Mouse (Mus musculus): ENCODE results near the gene Cwc25. TPM values are rescaled to one million over a fixed set of nuclear protein-coding genes. Genes with fewer than 3 reads are reported as not detected.

Gene Cwc25
- polyA plus RNA-seq, 1 experiment, result 19.8 TPM

DNA sequence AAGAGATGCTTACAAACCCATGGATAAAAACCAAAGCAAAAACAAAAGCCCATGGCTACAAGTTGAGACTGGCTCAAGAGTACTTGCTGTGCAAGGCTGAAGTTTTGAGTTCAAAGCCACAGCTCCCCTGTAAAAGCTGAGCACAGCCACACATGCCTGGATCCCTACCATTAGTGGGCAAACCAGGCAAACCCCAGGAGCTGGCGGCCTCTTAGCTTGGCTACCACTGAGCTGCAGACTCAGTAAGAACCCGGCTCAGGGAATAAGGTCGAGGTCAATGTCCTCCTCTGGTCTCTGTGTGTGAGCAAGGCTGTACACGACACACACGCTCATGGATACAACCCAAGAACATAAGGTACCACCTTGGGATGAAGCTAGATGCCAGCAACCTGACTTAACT lies 17.9 kb downstream of the Cwc25 start:
- no peak for TF ChIP-seq POLR2A (IDR thresholded peaks at IDR 0.05; ENCODE audit: borderline replicate concordance, low read depth, low read length)
- no peak for TF ChIP-seq CTCF (IDR thresholded peaks at IDR 0.05; ENCODE audit: low read depth, low read length)
- Histone ChIP-seq H3K27ac (ENCODE audit: insufficient read depth, low read depth, low read length) (no peak overlapping the region), H3K4me1 (ENCODE audit: control insufficient read depth, insufficient read depth, low read length) (peaks cover 7% of the 10 kb centered on the region), H3K4me3 (ENCODE audit: insufficient read depth, low read length) (no peak overlapping the region)

GRCm38 (mm10) chr11:97747773-97748172 lies 18.6 kb downstream of the Cwc25 start:
- peaks cover 10% of the 10 kb centered on the region for H3K4me1 ChIP-seq (ENCODE audit: control insufficient read depth, insufficient read depth, low read length)
- H3K4me3 ChIP-seq (ENCODE audit: insufficient read depth, low read length), result no peak overlapping the region
- TF ChIP-seq CTCF (IDR thresholded peaks at IDR 0.05; ENCODE audit: low read depth, low read length), result no peak
- no peak overlapping the region for H3K27ac ChIP-seq (ENCODE audit: insufficient read depth, low read depth, low read length)

GRCm38 (mm10) chr11:97745331-97745721 lies 21.0 kb downstream of the Cwc25 start:
- TF ChIP-seq CTCF (IDR thresholded peaks at IDR 0.05; ENCODE audit: low read depth, low read length), result no peak
- TF ChIP-seq POLR2A (IDR thresholded peaks at IDR 0.05; ENCODE audit: borderline replicate concordance, low read depth, low read length), result no peak
- peak overlapping the region; percentile 74 for H3K4me3 ChIP-seq (ENCODE audit: insufficient read depth, low read length)
- peaks cover 25% of the 10 kb centered on the region for H3K4me1 ChIP-seq (ENCODE audit: control insufficient read depth, insufficient read depth, low read length)
- no peak overlapping the region for H3K27ac ChIP-seq (ENCODE audit: insufficient read depth, low read depth, low read length)

GRCm38 (mm10) chr11:97744718-97745330 lies 21.5 kb downstream of the Cwc25 start:
- H3K4me3 ChIP-seq (ENCODE audit: insufficient read depth, low read length), result peak overlapping the region; percentile 74
- peak overlapping the region; percentile 68 for H3K27ac ChIP-seq (ENCODE audit: insufficient read depth, low read depth, low read length)
- H3K4me1 ChIP-seq (ENCODE audit: control insufficient read depth, insufficient read depth, low read length), result peaks cover 25% of the 10 kb centered on the region
- TF ChIP-seq CTCF (IDR thresholded peaks at IDR 0.05; ENCODE audit: low read depth, low read length) (no peak), POLR2A (IDR thresholded peaks at IDR 0.05; ENCODE audit: borderline replicate concordance, low read depth, low read length) (no peak)

DNA sequence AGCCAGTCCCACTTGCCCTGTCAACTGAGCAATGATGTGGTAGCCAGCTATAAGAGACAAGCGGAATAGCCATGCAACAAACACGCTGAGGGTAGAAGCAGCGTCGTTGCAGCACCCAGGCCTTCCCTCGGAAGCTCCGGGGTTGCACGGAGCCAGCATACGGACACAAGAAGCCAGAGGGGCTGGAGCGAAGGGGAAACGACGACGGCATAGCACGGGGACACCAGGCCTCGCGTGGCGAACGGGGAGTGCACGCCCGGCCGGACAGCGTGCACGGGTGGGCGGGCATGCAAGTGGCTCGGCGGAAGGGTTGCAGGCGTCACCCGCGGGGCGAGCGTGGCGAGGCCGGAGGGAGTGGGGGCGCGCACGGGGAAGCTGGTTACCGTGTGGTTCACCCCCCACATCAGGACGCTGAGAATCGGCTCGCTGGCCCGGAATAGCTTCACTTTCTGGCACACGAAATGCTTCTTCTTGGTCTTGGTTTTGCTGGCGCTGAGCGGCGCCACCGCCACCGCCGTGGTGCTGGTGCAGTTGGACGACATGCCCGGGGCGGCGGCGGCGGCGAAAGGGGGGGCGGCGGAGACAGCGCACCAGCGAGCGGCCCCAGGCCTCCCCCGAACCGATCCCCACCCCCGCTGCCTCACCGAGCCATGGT lies 22.2 kb downstream of the Cwc25 start, which contains the start of gene Pip4k2b:
Gene Pip4k2b, minus strand, starts transcription at position 642 of the 655 bp plus-strand sequence.
- TF ChIP-seq CTCF (IDR thresholded peaks at IDR 0.05; ENCODE audit: low read depth, low read length) (no peak), POLR2A (IDR thresholded peaks at IDR 0.05; ENCODE audit: borderline replicate concordance, low read depth, low read length) (no peak)
- Histone ChIP-seq H3K27ac (ENCODE audit: insufficient read depth, low read depth, low read length) (peak within 1 kb of the TSS; percentile 75), H3K4me1 (ENCODE audit: control insufficient read depth, insufficient read depth, low read length) (peaks cover 24% of the 10 kb centered on the region), H3K4me3 (ENCODE audit: insufficient read depth, low read length) (peak within 1 kb of the TSS; percentile 74)

- Histone ChIP-seq H3K4me3 (ENCODE audit: insufficient read depth, low read length) (peak overlapping the region; percentile 71), H3K27ac (ENCODE audit: insufficient read depth, low read depth, low read length) (peak overlapping the region; percentile 75), H3K4me1 (ENCODE audit: control insufficient read depth, insufficient read depth, low read length) (peaks cover 22% of the 10 kb centered on the region)
- TF ChIP-seq CTCF (IDR thresholded peaks at IDR 0.05; ENCODE audit: low read depth, low read length) (no peak), POLR2A (IDR thresholded peaks at IDR 0.05; ENCODE audit: borderline replicate concordance, low read depth, low read length) (no peak)
Observed at GRCm38 (mm10) chr11:97743423-97743822, 22.9 kb downstream of the Cwc25 start.

- Histone ChIP-seq H3K4me1 (ENCODE audit: control insufficient read depth, insufficient read depth, low read length) (peaks cover 22% of the 10 kb centered on the region), H3K27ac (ENCODE audit: insufficient read depth, low read depth, low read length) (no peak overlapping the region), H3K4me3 (ENCODE audit: insufficient read depth, low read length) (peak overlapping the region; percentile 71)
- TF ChIP-seq POLR2A (IDR thresholded peaks at IDR 0.05; ENCODE audit: borderline replicate concordance, low read depth, low read length), result no peak
- no peak for TF ChIP-seq CTCF (IDR thresholded peaks at IDR 0.05; ENCODE audit: low read depth, low read length)
Observed at GRCm38 (mm10) chr11:97742591-97742990, 23.8 kb downstream of the Cwc25 start.

DNA sequence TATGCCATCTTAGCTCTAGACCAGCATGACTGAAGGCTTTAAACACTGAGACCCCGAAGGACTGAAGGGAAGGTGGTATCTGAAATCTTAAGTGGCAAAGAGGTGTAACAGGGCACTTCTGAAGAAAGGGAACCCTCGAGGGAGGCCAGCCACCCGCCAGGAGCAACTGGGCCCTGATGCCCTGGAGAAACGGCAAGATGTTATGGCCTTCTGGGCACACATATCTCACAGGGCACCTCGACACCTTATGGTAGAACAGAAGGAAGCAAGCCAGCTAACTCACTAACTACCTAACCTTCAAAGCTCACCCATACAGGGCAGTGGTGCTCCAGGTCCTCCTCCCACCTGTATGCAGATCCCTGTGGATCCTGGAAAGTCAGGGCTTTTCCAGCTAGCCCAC lies 24.2 kb downstream of the Cwc25 start:
- TF ChIP-seq POLR2A (IDR thresholded peaks at IDR 0.05; ENCODE audit: borderline replicate concordance, low read depth, low read length), result no peak
- no peak for TF ChIP-seq CTCF (IDR thresholded peaks at IDR 0.05; ENCODE audit: low read depth, low read length)
- peaks cover 22% of the 10 kb centered on the region for H3K4me1 ChIP-seq (ENCODE audit: control insufficient read depth, insufficient read depth, low read length)

DNA sequence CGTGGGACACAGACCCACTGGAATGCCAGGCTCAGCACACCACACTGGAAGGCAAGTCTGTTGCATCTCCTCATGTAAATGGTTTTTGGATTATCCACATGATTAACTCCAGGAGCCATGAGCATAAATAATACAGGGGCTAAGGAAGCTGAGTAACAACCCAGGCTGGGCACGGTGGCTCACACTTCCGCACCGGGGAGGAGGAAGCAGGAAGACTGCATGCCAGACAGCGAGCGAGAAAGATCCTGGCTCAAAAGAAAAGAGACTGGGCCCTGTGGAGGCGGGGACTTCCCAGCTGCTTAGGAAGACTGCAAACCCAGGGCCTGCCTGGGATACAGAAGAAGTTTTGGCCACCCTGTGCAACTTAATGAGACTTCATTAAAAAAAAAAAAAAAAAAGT lies 26.2 kb downstream of the Cwc25 start:
- peak overlapping the region; percentile 69 for H3K27ac ChIP-seq (ENCODE audit: insufficient read depth, low read depth, low read length)
- H3K4me3 ChIP-seq (ENCODE audit: insufficient read depth, low read length), result peak overlapping the region; percentile 41
- no peak for TF ChIP-seq POLR2A (IDR thresholded peaks at IDR 0.05; ENCODE audit: borderline replicate concordance, low read depth, low read length)
- no peak for TF ChIP-seq CTCF (IDR thresholded peaks at IDR 0.05; ENCODE audit: low read depth, low read length)
- H3K4me1 ChIP-seq (ENCODE audit: control insufficient read depth, insufficient read depth, low read length), result peaks cover 22% of the 10 kb centered on the region

More for the DNA sequence above, 24.2 kb downstream of the Cwc25 start:
- Histone ChIP-seq H3K27ac (ENCODE audit: insufficient read depth, low read depth, low read length) (no peak overlapping the region), H3K4me3 (ENCODE audit: insufficient read depth, low read length) (no peak overlapping the region)

DNA sequence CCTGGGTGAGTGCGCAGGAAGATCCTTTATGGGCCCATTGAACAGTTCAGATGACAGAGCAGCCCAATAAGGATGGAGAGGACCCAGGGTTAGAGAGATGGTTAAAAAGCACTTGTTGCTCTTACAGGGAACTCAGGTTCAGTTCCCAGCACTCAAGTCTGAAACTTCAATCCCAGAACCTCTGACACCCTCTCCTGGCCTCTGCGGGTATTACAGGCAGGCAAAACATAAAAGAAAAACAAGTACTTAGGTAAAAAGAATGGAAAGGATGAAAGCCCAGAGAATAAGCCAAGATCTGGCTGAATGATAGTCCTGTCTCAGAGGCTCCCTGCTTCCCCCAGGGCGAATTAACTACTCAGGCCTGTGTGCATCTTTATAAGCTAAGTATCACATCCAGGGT lies 27.2 kb downstream of the Cwc25 start:
- TF ChIP-seq CTCF (IDR thresholded peaks at IDR 0.05; ENCODE audit: low read depth, low read length), result no peak
- TF ChIP-seq POLR2A (IDR thresholded peaks at IDR 0.05; ENCODE audit: borderline replicate concordance, low read depth, low read length), result no peak
- no peak overlapping the region for H3K27ac ChIP-seq (ENCODE audit: insufficient read depth, low read depth, low read length)
- peaks cover 24% of the 10 kb centered on the region for H3K4me1 ChIP-seq (ENCODE audit: control insufficient read depth, insufficient read depth, low read length)
- H3K4me3 ChIP-seq (ENCODE audit: insufficient read depth, low read length), result no peak overlapping the region
